Mouse (Mus musculus) right cerebral cortex, adult 18-20 months (tissue): Measurements from ENCODE around the gene Tmem216.
A peak's percentile ranks its signal among the peaks of the same experiment; 100 is the strongest.

Experiments
- DNase-seq: peaks from one replicate; pipeline ENCODE4 v3.0.0; 2022; ENCODE audit warnings: mixed read lengths

The Tmem216 gene

DNA sequence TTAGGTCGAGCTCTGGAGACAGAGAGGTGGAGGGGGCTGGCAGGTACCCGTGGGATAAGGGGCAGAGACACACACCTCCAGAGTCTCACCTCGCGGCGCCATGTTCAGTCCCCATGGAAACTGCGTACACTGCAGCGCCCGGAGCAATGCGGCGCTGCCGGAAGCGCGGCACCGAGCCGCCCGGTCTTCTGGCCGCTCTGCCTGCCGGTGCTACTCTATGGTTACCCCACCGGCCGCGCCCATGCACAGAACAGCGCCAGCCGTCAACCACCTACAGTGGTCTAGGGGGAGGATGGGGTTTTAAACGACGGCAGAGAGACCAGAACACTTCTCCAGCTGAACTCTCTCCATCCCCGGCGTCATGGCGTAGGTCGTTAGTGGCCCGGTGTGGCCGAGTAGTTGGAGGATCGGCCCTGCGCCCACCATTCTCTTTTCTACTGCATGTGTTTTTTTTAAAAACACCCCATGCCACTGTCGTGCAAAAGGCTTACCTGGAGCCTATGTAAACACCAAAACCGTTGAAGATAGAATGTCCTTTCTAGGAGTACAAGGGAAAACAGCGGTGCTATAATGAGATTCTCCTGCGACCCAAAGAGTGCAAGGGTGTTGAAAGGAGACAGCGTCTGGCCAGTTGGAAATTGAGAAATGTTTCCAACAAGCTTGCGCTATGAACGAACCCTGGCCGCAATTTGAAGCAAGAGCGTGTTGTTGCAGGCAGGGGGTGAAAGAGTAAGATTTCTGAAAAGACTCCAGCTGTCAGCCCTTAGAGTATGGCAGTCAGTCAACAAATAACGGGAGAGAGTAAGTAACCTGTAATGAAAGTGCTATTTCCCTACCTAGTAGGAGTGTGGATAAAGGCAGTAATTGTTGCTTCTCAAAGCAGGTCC lies at the start of gene Tmem216:
Tmem216 (minus strand) TSS at position 615 of the 887 bp plus-strand sequence.
- DNase-seq = peak; percentile 89

DNA sequence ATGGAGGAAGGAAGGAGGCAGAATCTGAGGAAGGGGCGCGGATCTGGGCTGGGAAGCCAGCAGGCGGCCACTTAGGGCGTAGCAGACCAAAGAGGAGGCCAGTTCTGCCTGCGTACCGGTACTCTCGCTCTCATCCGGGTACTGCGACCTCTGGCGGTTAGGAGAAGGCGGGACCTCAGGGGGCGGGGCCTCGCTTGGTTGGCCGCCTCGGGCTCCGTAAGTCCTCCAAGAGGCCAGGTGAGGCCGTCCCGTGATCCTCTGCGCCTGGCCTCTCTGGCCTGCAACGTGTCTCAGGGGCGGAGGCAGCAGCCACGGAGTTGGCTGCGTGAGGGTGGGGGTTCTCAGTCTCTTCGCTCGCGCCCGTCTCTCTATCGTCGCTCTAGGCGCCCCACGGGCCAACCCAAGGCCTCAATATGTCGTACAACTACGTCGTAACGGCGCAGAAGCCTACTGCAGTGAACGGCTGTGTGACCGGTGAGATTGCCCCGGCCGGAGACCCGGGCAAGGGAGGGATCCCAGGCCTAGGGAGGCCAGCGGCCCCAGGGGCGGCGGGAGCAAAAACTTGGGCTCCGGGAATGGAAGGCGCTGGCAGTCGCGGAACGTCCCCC lies 49.4 kb upstream of the Tmem216 start, which contains the start of the genes Ddb1 and Tkfc:
Ddb1 (plus strand) TSS at position 35 of the 608 bp plus-strand sequence.
Tkfc (minus strand) TSS at position 362 of the 608 bp plus-strand sequence.
- DNase-seq = peak; percentile 99

DNA sequence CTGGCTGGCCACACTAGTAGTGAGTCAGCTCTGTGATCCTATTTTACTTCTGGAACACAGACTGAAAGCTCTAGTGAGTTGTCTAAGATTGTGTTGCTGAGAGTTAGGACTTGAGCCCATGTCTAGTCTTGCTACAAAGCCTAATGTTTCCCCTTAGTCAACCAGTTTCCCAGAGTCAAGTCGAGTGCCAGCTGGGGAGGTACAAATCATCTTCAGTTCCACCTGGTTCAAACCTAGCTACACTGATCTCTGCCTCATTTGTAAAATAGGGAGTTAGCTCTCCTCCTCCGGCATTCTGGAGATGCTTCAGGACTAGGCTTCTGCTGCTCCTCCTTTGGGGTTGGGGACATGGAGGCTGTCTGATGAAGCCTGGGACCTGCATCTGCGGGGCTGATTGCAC lies 48.5 kb upstream of the Tmem216 start:
- DNase-seq = no peak

DNA sequence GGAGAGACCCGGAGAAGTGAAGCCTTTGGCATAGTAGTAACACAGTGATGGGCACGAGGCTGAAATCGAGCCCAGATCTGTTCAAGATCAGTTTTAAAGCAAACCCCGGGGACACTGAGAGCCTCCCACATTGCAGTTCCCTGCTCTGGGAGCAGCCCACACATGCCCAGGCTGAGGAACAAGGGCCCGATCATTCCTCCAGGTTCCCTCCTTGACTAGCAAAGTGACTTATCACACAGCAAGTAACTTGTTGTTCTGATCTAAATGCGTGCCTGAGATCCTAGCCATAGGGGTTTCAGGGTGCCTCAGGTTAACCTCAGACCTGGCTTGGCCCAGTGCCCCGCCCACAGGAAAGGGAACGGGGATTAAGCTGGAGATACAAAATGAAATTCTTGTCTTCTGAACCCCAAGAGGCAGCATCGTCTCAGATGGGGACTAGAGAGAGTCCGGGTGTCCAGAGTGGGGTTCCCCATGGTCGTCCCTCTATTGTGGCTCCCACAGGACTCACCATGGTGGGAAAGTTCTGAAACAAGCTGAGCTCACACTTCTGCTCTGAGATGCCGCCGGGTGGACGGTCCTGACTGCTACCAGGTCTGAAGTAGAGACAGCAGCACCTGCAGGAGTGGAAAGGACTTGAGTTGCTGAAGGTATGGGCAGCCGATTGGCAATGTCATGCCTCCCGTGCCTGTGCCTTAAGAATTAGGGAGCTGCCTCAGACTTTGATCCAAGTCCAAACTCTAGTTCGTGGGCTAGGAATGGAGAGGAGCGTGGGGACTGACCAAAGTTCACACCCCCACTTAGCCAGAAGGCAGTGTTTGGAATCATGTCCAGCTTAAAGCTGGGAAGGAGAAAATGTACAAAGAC lies 47.9 kb upstream of the Tmem216 start:
- DNase-seq = no peak

DNA sequence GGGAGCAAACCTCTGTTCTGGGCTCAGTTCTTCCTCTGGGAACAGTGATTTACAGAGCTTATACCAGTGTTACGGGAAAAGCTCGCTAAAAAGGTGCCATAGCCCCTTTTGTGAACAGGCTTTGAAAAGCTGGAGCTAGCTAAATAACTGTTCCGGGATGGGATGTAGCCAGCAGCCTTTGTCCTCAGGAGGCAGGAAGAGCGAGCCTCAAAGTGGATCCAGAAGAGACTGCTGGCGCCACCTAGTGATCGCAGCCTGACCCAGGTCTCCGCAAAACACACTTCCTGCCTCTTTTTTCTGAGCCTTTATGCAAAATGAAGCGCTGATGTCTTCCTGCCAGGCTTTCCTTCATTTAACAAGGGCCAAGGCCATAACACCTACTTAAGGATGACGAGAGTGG lies 46.7 kb upstream of the Tmem216 start:
- peak; percentile 85 for DNase-seq

DNA sequence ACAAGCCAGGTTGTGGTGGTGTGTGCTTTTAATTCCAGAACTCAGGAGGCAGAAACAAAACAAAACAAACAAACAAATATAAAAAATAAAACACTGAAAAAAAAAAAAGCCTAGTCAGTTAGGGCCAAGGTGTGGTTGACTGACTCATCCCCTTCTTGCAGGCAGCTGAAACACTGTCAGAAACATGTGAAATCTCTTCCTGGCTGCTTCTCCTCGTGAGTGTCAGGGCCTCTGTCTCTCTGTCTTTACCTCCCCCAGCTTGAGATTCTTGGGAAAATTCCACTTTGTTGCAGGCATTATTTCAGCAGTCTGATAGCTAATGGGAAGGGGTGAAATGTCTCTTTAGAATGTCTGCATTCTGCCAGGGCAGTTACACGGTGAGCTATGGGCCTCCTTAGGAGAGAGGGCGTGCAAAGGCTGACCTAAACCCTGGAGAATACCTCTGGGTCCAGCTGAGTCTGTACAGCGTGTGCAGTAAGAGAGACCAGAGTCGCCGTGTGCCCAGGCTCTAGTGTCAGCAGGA lies 46.3 kb upstream of the Tmem216 start:
- no peak for DNase-seq

DNA sequence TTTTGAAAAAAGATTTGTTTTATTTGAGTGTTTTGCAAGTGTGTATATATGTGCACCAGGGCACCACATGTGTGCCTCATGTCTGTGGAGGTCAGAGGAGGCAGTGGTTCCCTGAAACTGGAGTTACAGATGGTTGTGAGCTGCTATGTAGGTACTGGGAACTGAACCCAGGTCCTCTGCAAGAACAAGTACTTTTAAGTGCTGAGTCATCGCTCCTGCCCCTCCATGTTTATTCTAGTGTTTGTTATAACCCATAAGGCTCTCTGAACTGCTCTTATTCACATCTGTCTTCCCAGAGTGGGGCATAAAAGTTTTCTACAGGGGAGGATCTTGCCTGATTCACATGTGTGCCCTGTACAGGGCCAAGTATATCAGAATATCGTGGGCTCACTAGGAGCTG lies 43.6 kb upstream of the Tmem216 start:
- DNase-seq = no peak

DNA sequence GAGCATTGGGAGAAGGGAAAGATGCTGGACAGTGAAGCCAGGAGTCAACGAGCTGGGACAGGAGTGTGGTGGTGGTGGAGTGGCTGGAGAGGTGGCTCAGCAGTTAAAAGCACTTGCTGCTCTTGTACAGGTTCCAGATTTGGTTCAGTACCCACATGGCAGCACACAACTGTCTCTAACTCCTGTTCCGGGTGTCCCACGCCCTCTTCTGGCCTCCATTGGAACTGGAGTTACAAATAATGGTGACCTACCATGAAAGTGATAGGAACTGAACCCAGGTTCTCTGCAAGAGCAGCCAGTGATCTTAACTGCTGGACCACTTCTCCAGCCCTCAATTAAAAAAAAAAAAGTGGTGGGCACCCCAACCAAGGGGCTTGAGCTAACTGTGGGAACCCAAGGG lies 42.1 kb upstream of the Tmem216 start:
- no peak for DNase-seq

DNA sequence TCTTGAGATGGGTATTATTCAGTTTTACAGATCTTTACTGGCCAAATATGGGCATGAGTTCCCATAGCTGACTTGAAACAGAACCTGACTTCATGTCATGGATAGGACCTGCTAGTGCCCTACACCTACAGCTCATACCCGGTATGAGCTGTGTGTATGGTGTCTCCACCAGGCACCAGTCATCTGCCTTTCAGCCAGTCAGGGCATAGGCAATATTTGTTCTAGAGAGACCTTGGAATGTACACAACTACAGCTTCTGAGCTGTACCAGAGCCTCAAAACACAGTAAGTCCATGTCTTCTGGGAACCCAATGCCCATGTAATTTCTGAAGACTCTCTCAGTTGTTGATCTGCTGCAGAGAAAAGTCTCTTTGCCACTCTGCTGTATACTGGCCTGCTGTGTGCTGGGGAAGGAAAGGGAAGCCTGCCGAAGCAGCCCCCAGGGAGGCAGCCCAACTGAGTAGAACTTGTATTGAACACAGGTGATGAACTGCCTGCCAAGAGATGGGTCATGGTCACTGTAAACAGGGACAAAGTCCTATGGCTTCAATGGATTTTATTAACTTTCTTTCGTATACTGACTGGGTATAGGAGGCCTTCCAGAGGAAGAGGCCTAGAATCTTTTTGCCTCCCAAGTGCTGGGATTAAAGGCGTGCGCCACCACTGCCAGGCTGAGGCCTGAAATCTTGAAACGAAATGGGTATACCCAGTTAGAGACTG lies 35.8 kb upstream of the Tmem216 start:
- DNase-seq = no peak

DNA sequence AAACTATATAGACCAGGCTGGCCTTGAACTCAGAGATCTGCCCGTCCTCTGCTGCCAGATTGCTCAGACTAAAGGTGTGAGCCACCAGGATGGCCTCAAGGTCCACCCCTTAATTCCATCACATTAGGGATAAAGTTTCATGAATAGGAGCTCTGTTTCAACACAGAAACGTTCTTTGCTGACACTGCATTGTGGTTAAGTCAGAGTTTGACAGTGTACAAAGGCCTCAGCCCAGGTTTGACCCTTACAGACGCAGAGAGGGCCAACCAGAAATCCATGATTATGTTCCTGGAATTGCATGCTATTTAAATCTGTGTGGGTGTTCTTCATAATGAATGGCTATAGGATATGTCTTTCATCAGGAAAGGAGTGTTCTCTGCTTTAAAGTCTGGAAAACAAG lies 34.3 kb upstream of the Tmem216 start:
- DNase-seq = no peak

DNA sequence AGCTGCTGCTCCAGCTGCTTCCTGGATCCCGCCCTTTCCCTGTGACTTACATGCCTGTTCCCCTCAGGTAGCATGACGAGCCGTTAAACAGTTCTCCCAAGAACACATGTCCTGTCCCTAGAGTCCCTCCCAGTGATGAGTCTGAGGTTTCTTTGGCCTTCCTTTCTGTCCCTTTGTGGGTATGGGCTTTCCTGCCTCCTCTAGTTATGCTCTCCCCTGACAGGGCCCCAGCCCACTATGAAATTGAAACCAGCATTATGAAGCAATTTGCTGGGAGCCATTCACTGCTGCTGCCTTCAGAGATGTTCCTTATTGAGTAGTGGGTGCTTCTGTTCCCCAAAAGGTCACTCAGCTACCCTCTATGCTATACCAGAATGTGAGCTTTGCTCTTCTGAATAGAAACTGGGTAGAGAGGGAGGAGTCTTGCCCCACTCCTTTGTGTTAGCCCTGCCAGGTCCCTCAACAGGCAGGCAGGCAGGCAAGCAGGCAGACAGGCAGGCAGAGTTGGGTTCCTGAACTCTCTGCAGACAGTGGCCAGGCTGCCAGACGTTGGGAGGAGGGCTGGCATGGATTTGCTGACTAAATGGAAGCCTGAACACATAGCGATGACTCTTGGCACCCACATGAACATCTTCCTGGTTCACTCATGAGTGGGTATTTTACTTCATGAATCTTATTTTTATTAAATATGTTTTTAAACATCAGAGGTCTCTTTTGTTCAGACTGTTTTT lies 33.3 kb upstream of the Tmem216 start:
- DNase-seq = no peak

DNA sequence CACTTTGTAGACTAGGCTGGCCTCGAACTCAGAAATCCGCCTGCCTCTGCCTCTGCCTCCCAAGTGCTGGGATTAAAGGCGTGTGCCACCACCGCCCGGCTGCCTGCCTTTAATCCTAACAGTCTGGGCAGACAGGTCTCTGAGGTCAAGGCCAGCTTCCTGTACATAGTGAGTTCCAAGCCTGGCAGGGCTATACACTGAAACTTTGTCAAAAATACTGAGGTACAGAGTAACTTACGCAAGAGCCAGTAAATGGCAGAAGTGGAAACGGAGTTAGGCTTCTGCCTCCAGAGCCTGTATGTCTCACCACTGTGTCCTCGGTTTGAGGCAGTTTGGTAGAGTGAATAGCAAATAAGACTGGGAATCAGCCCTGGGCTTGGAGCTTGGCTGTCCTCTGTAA lies 31.2 kb upstream of the Tmem216 start:
- DNase-seq = no peak

DNA sequence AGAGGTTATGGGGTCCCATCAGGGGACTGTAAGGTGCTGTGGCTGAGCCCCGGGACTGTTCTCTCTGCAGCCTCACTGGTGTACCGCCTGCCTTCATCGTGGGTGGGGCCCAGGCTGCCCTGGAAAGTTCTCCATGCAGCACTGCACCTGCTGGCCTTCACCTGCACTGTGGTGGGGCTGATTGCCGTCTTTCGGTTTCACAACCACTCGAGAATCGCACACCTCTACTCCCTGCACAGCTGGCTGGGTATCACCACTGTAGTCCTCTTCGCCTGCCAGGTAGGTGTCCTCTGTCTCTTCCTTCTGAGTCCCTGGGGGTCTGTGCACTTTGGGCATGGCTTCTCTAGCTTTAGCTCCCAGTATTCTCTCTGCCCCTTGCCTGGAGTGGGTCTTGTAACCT lies 29.1 kb upstream of the Tmem216 start:
- DNase-seq = no peak

DNA sequence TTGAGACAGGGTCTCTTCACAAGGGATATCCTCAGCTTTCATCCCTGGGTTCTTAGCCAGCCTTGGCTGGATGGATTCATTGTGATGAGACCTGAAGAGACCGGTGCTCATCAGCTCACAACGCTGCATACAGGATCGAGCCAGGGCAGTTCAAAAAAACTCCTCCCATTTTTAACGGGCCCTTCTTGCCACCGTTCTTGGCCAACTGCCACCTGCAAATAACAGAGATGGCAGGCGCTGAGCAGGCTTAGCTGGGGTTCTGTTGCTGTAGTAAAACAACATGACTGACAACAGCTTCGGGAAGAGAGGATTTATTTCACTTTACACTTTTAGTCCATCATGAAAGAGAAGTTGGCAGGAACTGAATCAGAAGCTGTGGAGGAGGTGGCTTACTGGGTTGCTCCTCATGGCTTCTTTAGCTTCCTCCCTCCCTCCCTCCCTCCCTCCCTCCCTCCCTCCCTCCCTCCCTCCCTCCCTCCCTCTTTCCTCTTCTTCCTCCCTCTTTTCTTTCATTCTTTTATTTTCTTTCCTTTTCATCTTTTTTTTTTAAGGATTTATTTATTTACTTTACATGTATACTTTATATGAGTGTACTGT lies 27.6 kb upstream of the Tmem216 start:
- no peak for DNase-seq

DNA sequence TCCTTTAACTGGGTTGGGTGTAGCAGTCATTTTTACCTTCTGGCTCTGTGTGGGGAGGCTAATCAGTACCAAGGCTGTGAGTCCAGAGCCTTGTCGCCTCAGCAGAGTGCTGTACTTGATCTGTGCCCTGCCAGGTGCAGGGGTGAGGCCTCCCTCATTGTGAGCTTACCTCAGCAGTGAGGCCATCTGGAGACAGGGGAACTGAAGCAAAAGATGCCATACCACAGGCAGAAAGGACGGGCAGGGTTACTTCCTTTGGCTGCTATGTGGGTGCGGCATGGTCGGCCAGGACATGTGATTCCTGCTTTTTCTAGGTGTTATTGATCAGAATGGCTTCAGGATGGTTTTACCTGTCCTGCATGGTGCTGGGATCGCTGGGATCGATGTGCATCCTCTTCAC lies 25.9 kb upstream of the Tmem216 start:
- DNase-seq = no peak

DNA sequence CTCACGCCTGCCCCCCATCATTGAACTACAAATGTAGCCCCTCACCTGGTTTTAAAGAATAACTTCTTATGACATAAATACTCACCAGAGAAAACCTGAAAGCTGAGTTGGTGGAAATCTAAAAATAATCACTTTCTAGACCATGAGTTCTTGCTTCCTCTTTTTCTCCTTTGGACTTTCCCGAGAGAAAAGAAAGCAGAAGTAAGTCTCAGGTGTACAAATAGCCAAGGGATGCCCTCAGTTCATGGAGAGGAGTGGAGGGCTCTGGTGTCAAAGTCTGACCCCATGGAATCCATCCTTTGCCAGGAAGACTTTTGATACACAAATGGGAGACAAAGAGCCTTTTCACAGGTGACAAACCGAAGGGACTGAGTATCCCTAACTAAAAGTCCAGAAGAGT lies 24.7 kb upstream of the Tmem216 start:
- DNase-seq = no peak

DNA sequence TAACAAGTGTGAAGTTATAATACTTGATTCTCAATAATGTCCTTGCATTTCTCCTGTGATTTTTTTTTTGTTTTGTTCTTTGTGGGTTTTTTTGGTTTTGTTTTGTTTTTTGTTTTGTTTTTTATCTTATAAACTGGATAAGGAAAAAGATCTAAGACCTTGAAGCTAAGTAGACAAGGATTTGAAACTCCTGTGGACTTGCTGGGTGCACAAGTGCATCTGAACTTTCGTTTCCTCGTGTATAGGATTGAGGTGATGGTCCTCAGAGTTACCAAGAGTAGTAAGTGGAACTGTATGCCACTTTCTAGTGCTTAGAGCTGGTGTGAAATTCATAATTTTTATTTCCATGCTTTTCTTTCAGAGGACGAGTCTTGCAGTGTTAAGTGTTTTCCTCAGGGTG lies 24.1 kb upstream of the Tmem216 start:
- no peak for DNase-seq

DNA sequence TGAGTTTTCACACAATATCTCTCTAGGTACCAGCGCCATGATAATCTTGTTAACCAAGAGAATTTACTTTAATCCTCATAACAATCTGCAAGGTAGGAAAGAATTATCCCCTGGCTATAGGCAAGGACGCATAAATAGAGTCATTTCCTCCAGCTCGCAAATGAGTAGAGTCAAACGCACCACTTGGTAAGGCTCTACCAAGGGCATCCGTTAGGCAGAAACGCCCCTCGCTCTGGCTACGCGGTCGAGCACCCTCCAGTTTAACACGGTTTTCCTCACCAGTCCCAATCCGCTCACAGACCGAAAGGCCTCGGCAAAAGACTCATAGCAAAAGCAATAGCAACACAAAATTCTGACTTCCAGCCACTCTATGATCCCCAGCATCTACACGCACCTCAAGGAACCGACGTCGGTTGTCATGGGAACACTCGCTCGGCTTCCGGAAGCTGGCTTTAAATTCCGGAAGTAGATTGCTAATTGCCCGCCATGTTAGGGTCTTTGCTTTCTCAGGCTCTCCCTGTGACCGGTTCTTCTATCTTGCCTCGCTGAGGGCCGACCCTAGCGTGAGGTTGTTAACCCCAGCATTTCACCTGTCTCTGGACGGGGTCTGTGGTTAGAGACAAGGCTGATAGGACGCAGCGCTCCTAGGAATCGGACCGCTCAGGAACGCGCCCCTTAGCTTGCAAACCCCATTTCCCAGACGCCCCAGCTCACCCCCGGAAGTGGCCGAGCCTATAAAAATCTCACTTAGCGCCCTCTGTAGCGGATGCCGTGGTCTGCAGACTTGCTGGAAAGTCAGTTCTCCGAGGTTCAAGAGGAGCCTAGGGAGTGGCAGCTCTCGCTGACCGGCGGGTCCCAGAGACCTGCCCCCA lies 20.9 kb upstream of the Tmem216 start, which contains the start of the genes Cyb561a3 and Tmem138:
Cyb561a3 (plus strand) TSS at position 483 of the 872 bp plus-strand sequence.
Tmem138 (minus strand) TSS at position 673 of the 872 bp plus-strand sequence.
- peak; percentile 95 for DNase-seq

DNA sequence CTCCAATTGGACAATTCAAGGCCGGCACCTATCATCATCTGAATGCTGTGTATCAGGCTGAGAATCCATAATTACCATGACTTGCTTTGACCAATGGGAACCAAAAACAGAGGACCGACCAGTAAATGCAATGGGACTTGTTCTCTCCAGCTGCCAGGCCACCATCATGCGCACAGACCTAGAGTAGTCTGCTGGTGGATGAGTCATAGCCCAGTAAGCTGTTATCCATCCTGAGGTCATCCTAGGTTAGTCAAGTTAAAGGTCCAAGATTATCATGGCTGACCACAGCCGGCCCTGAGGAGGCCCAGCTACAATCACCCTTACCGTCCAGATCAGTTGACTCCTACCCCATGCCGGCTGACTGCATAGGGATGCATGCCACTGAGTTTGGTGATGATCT lies 13.6 kb upstream of the Tmem216 start:
- no peak for DNase-seq

DNA sequence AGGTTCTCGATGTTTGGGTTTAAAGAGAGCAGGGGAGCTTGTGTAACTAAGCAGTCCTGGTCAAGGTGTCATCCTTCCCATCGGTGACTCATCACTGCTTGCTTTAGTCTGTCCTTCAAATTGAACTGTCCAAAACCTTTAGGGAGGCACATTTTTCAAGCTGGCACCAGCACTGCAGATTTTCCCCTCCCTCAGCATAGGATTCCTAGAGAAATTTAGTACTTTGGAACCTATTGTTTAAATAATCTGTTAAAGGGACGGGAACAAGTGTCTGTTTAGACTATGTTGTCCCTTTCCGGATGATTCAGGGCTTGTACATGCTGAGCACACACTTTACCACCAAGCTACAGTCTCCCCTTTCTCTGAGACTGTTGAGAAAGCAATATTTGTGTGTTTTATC lies 9.2 kb upstream of the Tmem216 start:
- no peak for DNase-seq
